Mouse (Mus musculus): ENCODE measurements at regions not wholly inside any gene's neighbourhood (a gene's known extent, or its start where the extent isn't known, plus 50 kb on each side); places are given as distances from the start of the nearest gene placed in this dataset.

DNA sequence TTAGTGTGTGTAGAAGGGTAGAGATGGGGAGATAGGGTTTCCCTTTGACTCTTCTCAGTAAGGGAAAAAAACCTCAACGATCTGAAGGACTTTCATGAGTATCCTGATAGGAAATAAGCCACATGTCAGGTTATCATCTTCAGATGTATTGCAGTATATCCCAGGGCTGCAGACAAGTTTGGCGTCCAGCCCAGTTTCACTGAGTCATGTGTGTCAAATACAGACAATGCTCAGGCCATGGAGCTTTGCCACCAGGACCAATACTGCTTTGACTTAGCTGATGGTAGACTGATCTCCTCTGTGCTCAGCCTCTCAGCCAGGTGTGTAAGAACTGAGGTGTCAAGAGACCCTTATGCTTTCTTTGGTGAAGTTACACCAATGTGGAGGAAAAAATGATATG lies 62.9 kb downstream of the Cst10 start:
- Histone ChIP-seq H3K27me3 (replicated peaks) (no peaks in the 10 kb centered on the region), H3K36me3 (replicated peaks; ENCODE audit: low read length) (no peaks in the 10 kb centered on the region)

DNA sequence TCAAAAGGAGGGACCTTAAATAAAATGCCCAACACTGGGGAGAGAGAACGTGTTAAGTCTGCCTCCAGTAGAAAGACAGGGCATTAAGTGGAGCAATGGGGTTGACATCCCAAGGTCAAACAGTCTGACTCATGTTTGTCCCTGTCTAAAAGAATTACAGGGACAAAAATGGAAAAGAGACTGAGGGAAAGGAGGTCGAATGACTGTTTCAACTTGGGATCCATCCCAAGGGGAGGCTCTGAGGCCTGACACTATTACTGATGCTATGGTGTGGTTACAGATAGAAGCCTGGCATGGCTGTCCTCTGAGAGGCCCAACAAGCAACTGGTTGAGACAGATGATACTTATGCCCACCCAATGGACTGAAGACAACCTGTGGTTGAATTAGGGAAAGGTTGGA lies 67.6 kb downstream of the Cst10 start:
- H3K27me3 ChIP-seq (replicated peaks) = no peaks in the 10 kb centered on the region
- peaks cover 15% of the 10 kb centered on the region for H3K9me3 ChIP-seq
- H3K4me1 ChIP-seq = no peaks in the 10 kb centered on the region
- no peaks in the 10 kb centered on the region for H3K36me3 ChIP-seq (replicated peaks; ENCODE audit: low read length)
- no peak overlapping the region for H3K4me3 ChIP-seq (replicated peaks)
- TF ChIP-seq FLI1 (IDR thresholded peaks at IDR 0.05; ENCODE audit: low read length) (no peak), GATA1 (IDR thresholded peaks at IDR 0.05; ENCODE audit: borderline replicate concordance, low read length) (no peak)

More for the DNA sequence above, 62.9 kb downstream of the Cst10 start:
- Histone ChIP-seq H3K4me1 (no peaks in the 10 kb centered on the region), H3K9me3 (peaks cover 14% of the 10 kb centered on the region), H3K4me3 (replicated peaks) (no peak overlapping the region)
- TF ChIP-seq FLI1 (IDR thresholded peaks at IDR 0.05; ENCODE audit: low read length) (no peak), GATA1 (IDR thresholded peaks at IDR 0.05; ENCODE audit: borderline replicate concordance, low read length) (no peak)

DNA sequence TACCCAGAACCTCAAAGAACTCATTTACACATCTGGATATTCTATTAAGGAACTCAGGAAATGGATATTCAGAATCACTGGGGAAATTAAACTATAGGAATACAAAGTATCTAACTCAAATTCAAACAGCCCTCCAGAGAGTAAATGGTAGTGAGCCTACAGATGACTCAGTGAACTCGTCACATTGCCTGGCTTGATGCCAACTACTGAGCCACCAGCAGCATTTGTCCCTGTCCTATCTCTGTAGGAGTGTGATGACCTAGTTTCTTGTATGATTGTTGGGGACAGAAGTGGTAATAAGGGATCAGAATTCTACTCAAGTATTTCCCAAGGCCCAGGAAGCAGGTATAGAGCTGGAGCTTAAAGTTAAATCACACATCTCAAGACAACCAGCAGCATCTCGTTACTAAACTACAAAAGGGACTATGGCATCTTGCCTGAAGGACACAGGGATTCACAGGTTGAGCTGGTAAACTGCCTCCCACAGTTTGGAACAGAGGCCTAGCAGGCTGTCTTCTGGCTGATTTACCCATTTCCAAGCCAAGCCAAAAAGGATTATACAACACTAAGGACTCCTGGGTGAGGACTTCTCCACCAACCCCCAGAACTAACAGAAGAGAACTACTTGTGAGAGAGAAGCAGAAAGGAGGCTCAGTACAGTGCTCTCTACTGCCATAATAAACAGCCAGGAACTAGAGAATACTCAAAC lies 88.6 kb downstream of the Cst10 start:
- Histone ChIP-seq H3K27me3 (replicated peaks) (no peaks in the 10 kb centered on the region), H3K9me3 (peaks cover 6% of the 10 kb centered on the region), H3K36me3 (replicated peaks; ENCODE audit: low read length) (no peaks in the 10 kb centered on the region), H3K4me1 (no peaks in the 10 kb centered on the region), H3K4me3 (replicated peaks) (no peak overlapping the region)
- TF ChIP-seq FLI1 (IDR thresholded peaks at IDR 0.05; ENCODE audit: low read length) (no peak), GATA1 (IDR thresholded peaks at IDR 0.05; ENCODE audit: borderline replicate concordance, low read length) (no peak)

DNA sequence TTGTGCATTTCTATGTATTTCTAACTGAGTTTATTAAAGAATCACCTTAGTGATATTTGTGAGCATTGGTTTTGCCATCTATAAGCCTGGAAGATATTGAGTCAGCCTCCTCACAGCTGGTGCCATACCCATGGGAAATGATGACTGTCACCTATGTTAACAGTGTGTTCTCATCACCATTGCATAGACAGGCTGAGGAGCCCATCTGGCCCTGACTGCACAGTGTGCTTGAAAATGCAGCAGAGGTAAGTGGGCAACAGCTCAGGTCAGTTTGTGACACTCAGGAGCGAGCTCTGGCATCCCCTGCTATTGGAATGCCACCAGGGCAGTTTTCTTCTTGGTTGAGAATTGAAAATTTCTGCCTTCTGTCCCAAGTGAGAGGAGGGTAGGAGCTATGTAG lies 108.0 kb downstream of the Cst10 start:
- peak overlapping the region; percentile 53 for H3K4me3 ChIP-seq (replicated peaks)

DNA sequence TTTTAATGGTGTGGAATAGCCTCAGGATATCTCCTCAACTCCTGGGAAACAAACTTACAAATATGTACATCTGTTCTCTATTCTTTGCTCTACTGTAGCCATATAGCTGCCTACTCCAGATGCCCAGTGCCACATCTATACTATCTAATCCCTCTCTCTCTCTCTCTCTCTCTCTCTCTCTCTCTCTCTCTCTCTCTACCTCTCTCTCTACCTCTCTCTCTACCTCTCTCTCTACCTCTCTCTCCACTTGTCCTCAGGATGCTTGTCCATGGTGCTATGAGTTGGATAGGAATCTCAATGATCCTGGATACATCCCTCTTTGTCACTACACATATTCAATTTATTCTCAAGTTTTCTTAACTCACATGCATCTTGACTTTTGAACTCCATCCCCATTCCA lies 119.6 kb downstream of the Cst10 start:
- Histone ChIP-seq H3K4me1 (no peaks in the 10 kb centered on the region), H3K36me3 (replicated peaks; ENCODE audit: low read length) (no peaks in the 10 kb centered on the region), H3K9me3 (peaks cover 5% of the 10 kb centered on the region; the same call in 1 of the 2 replicates), H3K4me3 (replicated peaks) (no peak overlapping the region), H3K27me3 (replicated peaks) (no peaks in the 10 kb centered on the region)
- TF ChIP-seq FLI1 (IDR thresholded peaks at IDR 0.05; ENCODE audit: low read length) (no peak), GATA1 (IDR thresholded peaks at IDR 0.05; ENCODE audit: borderline replicate concordance, low read length) (no peak)

More for the DNA sequence above, 108.0 kb downstream of the Cst10 start:
- TF ChIP-seq FLI1 (IDR thresholded peaks at IDR 0.05; ENCODE audit: low read length) (no peak), GATA1 (IDR thresholded peaks at IDR 0.05; ENCODE audit: borderline replicate concordance, low read length) (no peak)
- Histone ChIP-seq H3K36me3 (replicated peaks; ENCODE audit: low read length) (no peaks in the 10 kb centered on the region), H3K9me3 (peaks cover 11% of the 10 kb centered on the region), H3K27me3 (replicated peaks) (no peaks in the 10 kb centered on the region), H3K4me1 (no peaks in the 10 kb centered on the region)

DNA sequence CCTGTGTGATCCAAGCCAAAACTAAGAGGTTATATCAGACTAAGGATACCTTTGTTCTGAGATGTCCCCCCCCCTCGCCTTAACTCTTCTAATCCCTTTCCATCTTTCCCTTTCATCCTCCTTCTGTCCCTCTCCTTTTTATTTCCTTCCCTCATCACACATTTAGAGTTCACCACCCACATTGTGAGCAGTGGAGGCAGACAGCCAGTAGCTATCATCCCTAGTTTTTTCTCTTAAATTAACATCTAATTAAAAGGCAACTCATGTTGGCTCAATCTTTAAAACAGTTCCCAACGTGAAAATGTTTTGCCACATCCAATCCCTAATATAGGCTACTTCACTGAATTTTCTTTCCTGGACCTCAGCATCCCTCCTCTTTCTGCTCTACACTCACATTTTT lies 138.0 kb downstream of the Cst10 start:
- TF ChIP-seq GATA1 (IDR thresholded peaks at IDR 0.05; ENCODE audit: borderline replicate concordance, low read length) (no peak), FLI1 (IDR thresholded peaks at IDR 0.05; ENCODE audit: low read length) (no peak)
- Histone ChIP-seq H3K36me3 (replicated peaks; ENCODE audit: low read length) (no peaks in the 10 kb centered on the region), H3K9me3 (peaks cover 14% of the 10 kb centered on the region), H3K27me3 (replicated peaks) (no peaks in the 10 kb centered on the region), H3K4me3 (replicated peaks) (no peak overlapping the region), H3K4me1 (no peaks in the 10 kb centered on the region)

DNA sequence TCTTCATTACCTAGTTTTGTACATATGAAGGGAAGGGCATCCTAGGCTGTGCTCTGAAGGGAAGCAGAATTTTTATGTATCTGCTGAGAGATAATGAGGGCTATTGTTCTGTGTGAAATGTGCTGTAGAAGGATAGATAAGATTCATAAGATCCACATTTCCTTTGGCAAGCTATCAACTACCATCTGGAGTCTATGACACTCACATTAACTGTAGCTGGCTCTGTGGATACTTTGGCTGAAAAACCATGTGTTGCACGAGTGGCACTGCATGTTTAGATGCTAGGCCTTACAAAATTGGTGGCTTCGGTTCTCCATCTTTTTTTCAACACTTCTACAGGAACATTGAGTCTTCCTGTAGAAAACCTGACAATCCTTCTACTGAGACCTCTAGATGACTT lies 140.9 kb downstream of the Cst10 start:
- no peak for TF ChIP-seq GATA1 (IDR thresholded peaks at IDR 0.05; ENCODE audit: borderline replicate concordance, low read length)
- no peak for TF ChIP-seq FLI1 (IDR thresholded peaks at IDR 0.05; ENCODE audit: low read length)
- Histone ChIP-seq H3K4me3 (replicated peaks) (no peak overlapping the region), H3K4me1 (no peaks in the 10 kb centered on the region), H3K27me3 (replicated peaks) (no peaks in the 10 kb centered on the region), H3K9me3 (no peaks in the 10 kb centered on the region), H3K36me3 (replicated peaks; ENCODE audit: low read length) (no peaks in the 10 kb centered on the region)

DNA sequence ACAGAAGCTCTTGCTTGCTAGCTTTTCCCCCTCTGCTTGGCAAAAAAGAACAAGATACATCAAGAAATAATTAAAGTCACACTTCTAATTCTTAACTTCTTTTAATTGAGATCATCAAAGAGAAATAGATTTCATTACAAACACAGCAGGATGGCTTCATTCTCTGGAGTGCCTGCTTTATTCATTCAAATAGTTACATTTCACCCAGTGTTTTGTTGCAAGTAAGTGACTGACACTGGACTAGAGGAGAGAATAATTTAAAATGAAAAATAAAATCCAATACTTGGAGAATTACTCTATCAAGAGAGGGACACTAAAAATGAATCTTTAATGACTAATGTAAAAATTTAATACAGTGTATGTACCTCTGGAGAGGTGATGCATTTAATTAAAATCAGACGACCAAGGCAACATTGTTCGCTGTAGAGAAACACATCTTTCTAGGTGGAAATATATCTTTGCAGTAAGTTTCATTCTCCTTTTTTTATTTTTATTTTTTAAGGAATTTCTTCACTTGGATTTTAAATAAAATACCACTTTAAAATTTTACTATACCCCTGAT lies 141.9 kb downstream of the Cst10 start:
- no peak overlapping the region for H3K4me3 ChIP-seq (replicated peaks)
- H3K4me1 ChIP-seq = no peaks in the 10 kb centered on the region
- TF ChIP-seq GATA1 (IDR thresholded peaks at IDR 0.05; ENCODE audit: borderline replicate concordance, low read length) (no peak), FLI1 (IDR thresholded peaks at IDR 0.05; ENCODE audit: low read length) (no peak)
- H3K9me3 ChIP-seq = no peaks in the 10 kb centered on the region
- no peaks in the 10 kb centered on the region for H3K36me3 ChIP-seq (replicated peaks; ENCODE audit: low read length)
- no peaks in the 10 kb centered on the region for H3K27me3 ChIP-seq (replicated peaks)

DNA sequence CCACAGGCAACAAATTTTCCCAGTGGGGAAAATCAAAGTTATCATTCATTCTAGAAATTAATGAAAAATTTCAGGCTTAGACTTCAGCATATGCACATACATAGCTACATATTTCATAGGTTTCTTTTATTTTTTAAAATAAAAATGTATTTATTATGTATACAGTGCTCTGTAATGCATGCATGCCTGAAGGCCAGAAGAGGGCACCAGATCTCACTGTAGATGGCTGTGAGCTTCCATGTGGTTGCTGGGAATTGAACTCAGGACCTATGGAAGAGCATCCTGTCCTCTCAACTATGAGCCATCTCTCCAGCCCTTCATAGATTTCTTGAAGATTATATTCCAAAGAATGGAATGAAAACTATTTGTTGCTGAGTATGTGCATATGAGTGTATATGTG lies 150.4 kb downstream of the Cst10 start:
- Histone ChIP-seq H3K4me3 (replicated peaks) (no peak overlapping the region), H3K4me1 (no peaks in the 10 kb centered on the region), H3K9me3 (peaks cover 6% of the 10 kb centered on the region; the same call in 1 of the 2 replicates), H3K36me3 (replicated peaks; ENCODE audit: low read length) (no peaks in the 10 kb centered on the region), H3K27me3 (replicated peaks) (no peaks in the 10 kb centered on the region)
- TF ChIP-seq GATA1 (IDR thresholded peaks at IDR 0.05; ENCODE audit: borderline replicate concordance, low read length) (no peak), FLI1 (IDR thresholded peaks at IDR 0.05; ENCODE audit: low read length) (no peak)

DNA sequence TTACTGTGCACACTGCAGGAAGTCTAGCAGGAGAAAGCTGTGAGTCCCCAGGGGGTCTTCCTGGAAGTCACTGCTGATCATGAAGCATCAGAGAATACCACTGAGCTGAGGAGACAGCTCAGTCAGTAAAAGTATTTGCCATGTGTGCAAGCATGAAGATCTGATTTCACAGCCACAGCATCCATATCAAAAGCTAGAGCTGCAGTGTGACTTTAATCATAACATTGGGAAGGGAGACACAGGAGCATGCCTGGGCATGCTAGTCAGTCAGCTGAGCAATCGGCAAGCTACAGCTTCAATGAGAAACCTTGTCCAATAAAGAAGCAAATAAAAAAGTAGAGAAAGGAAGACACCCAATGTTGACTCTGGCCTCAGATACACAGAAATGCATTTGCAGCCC lies 168.9 kb downstream of the Cst10 start:
- no peak for TF ChIP-seq GATA1 (IDR thresholded peaks at IDR 0.05; ENCODE audit: borderline replicate concordance, low read length)
- TF ChIP-seq FLI1 (IDR thresholded peaks at IDR 0.05; ENCODE audit: low read length) = no peak
- no peaks in the 10 kb centered on the region for H3K27me3 ChIP-seq (replicated peaks)
- H3K4me3 ChIP-seq (replicated peaks) = no peak overlapping the region
- H3K36me3 ChIP-seq (replicated peaks; ENCODE audit: low read length) = no peaks in the 10 kb centered on the region
- H3K4me1 ChIP-seq = no peaks in the 10 kb centered on the region
- peaks cover 11% of the 10 kb centered on the region; the same call in 1 of the 2 replicates for H3K9me3 ChIP-seq

Measured in megakaryocyte, embryonic 14.5 days (primary cell).